Mouse (Mus musculus): ENCODE data around the gene Fam24a. TPM values are rescaled to one million over a fixed set of nuclear protein-coding genes. Genes with fewer than 3 reads are reported as not detected.

Fam24a gene
- not detected for polyA plus RNA-seq (2014; fragmentation: Illumina TruSeq; extraction: RNeasy Lipid Tissue Mini Kit (QIAGEN cat#74804); ENCODE audit: low replicate concordance)

GRCm38 (mm10) chr7:131333564-131333963 lies at the start of gene Fam24a:
Gene Fam24a, plus strand, starts transcription at chr7:131333864.

DNA sequence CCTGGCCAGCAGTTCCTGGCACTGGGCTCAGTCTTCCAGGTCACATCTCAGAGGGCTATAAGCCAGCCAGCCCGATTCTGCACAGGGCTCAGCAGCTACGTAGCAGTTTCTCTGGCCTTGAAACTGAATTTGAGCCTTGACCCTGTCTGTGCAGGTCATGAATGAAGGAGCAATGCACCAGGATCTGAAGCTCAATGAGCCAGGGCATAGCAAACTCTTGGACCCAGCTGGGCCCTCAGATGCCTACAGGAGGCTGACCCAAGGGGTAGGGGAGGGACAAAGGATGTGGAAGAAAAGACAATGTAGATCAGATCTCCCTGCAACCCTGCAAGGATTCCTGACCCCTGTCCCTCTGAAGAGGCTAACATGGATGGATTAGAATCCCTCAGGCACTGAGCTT lies 11.5 kb upstream of the Fam24a start, which contains the start of gene Cuzd1:
Gene Cuzd1, minus strand, starts transcription at position 101 of the 400 bp plus-strand sequence.

GRCm38 (mm10) chr7:131329416-131329815 lies 4.2 kb upstream of the Fam24a start, which contains the start of gene Fam24b:
Gene Fam24b, minus strand, starts transcription at chr7:131329516.

DNA sequence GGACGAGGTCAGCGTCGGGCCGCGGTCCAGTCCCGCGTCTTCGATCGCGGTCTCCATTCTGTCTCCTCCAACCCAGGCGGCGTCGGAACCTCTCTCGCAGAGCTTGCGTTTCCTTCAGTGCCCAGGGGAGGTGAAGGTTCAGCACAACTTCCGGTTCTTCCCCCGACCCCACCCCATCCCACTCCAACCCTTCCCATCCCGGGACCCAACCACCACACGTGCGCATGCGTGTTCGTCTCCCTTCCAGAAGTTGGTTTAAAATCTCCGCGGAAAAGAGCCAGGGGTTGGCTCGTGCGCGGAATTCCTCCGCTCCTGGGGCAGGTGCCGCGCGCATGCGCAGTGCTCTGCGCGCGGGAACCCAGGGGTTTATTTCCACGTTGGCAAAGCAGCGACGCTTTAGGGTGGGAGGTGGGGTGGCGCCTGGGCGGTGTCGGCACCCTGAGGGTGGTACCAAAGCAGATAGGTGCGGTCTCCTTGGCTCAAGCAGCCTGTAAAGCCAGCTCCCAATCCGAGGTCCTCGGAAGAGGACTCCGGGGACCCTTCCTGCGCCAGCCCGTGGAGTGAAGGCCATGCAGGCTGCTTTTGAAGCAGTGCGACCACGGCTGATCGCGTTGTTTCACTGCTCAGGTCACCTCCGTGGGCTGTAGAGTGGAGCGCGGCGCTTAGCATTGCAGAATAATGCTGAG lies 29.1 kb downstream of the Fam24a start, which contains the start of gene 2310057M21Rik:
Gene 2310057M21Rik, minus strand, starts transcription at position 145 of the 686 bp plus-strand sequence.

DNA sequence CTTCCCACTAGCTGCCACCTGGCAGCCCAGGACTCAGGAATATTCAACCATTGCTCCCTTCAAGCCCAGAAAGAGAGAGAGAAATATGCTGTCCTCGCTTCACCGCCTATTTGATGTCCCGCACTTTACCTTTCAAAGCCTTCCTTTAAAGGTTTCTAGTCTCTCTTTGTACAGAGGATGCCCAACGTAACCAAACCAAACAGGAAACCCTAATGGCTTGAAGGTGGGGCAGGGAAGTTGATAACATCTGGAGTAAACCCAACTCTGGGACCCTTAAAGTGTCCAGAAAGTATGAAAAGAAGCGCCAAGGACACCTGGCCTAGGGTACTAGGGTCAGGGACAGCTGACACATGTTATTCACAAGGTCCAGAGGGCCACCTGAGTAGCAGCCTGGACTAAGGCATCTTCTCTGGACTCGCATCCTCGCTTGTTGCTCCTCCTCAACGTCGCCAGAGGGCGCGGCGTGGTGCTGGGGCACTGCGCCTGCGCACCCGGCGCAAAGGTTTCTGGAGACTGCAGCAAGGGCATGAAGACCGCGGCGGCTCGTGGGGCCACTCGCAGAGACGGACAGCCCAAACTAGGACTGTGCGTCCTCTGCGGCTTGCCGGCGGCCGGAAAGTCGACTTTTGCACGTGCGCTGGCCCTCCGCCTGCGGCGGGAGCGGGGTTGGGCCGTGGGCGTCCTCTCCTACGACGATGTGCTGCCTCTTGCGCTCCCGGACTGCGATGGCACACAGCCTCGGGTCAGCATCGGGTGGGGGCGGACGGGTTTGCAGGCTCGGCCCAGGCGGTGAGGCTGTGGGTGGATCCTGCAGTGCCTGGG lies 37.2 kb downstream of the Fam24a start, which contains the start of gene Pstk:
Gene Pstk, plus strand, starts transcription at position 494 of the 822 bp plus-strand sequence.

Other genes starting within 250 kb of the Fam24a start
- gene 4933402N03Rik, start 187.6 kb upstream of the Fam24a start, polyA plus RNA-seq (2014; fragmentation: Illumina TruSeq; extraction: RNeasy Lipid Tissue Mini Kit (QIAGEN cat#74804); ENCODE audit: low replicate concordance): not detected
- gene 5430419D17Rik, start 159.5 kb upstream of the Fam24a start, polyA plus RNA-seq (2014; fragmentation: Illumina TruSeq; extraction: RNeasy Lipid Tissue Mini Kit (QIAGEN cat#74804); ENCODE audit: low replicate concordance): 0.11 TPM
- 18.7 TPM for gene Cuzd1, start 11.6 kb upstream of the Fam24a start, polyA plus RNA-seq (2014; fragmentation: Illumina TruSeq; extraction: RNeasy Lipid Tissue Mini Kit (QIAGEN cat#74804); ENCODE audit: low replicate concordance)
- gene Fam24b, start 4.3 kb upstream of the Fam24a start, polyA plus RNA-seq (2014; fragmentation: Illumina TruSeq; extraction: RNeasy Lipid Tissue Mini Kit (QIAGEN cat#74804); ENCODE audit: low replicate concordance): not detected
- 3.5 TPM for gene 2310057M21Rik, start 28.9 kb downstream of the Fam24a start, polyA plus RNA-seq (2014; fragmentation: Illumina TruSeq; extraction: RNeasy Lipid Tissue Mini Kit (QIAGEN cat#74804); ENCODE audit: low replicate concordance)
- gene Pstk, start 37.3 kb downstream of the Fam24a start, polyA plus RNA-seq (2014; fragmentation: Illumina TruSeq; extraction: RNeasy Lipid Tissue Mini Kit (QIAGEN cat#74804); ENCODE audit: low replicate concordance): 42.2 TPM
- 26.7 TPM for gene Ikzf5, start 76.7 kb downstream of the Fam24a start, polyA plus RNA-seq (2014; fragmentation: Illumina TruSeq; extraction: RNeasy Lipid Tissue Mini Kit (QIAGEN cat#74804); ENCODE audit: low replicate concordance)
- gene Acadsb, start 76.7 kb downstream of the Fam24a start, polyA plus RNA-seq (2014; fragmentation: Illumina TruSeq; extraction: RNeasy Lipid Tissue Mini Kit (QIAGEN cat#74804); ENCODE audit: low replicate concordance): 76.3 TPM
- not detected for gene Hmx3, start 209.0 kb downstream of the Fam24a start, polyA plus RNA-seq (2014; fragmentation: Illumina TruSeq; extraction: RNeasy Lipid Tissue Mini Kit (QIAGEN cat#74804); ENCODE audit: low replicate concordance)
- 0.11 TPM for gene Hmx2, start 214.9 kb downstream of the Fam24a start, polyA plus RNA-seq (2014; fragmentation: Illumina TruSeq; extraction: RNeasy Lipid Tissue Mini Kit (QIAGEN cat#74804); ENCODE audit: low replicate concordance)
- gene Bub3, start 226.4 kb downstream of the Fam24a start, polyA plus RNA-seq (2014; fragmentation: Illumina TruSeq; extraction: RNeasy Lipid Tissue Mini Kit (QIAGEN cat#74804); ENCODE audit: low replicate concordance): 14.4 TPM

Data from small intestine, adult 10 weeks (tissue).